Mouse (Mus musculus) forebrain, embryonic 16.5 days (tissue): ENCODE data around the gene Lrrc17. TPM values are rescaled to one million over a fixed set of nuclear protein-coding genes. Genes with fewer than 3 reads are reported as not detected.
"Not testable (repeated sequence)": the region's sequence is repeated elsewhere in the genome, so short reads cannot be mapped to it uniquely, and the experiment has no call there.

Experiments
- ATAC-seq: fragments of 200-750 bp; cut with Nextera tagmentation; 2 replicates; pipeline ENCODE4 v1.8.0; 2017; ENCODE audit warnings: mild to moderate bottlenecking, moderate library complexity
- H3K27ac ChIP-seq: fragments of 300-500 bp; sonication (generic); 2 replicates; pipeline ENCODE4 v1.5.1; 2014; ENCODE audit warnings: low read length, control low read depth
- H3K27me3 ChIP-seq: fragments of 300-500 bp; sonication (generic); replicated peaks from 2 replicates; pipeline ENCODE4 v1.6.1; 2014; ENCODE audit warnings: low read length; ENCODE audit not compliant: control insufficient read depth, insufficient read depth
- H3K36me3 ChIP-seq: fragments of 300-500 bp; sonication (generic); 2 replicates; pipeline ENCODE4 v1.6.1; 2014; ENCODE audit not compliant: control insufficient read depth, insufficient read depth
- H3K4me1 ChIP-seq: fragments of 300-500 bp; sonication (generic); replicated peaks from 2 replicates; pipeline ENCODE4 v1.6.1; 2014; ENCODE audit warnings: low read length; ENCODE audit not compliant: control insufficient read depth, insufficient read depth
- H3K4me2 ChIP-seq: fragments of 300-500 bp; sonication (generic); 2 replicates; pipeline ENCODE4 v1.6.1; 2014; ENCODE audit warnings: mild to moderate bottlenecking, low read length, control low read depth
- H3K4me3 ChIP-seq: fragments of 300-500 bp; sonication (generic); replicated peaks from 2 replicates; pipeline ENCODE4 v1.5.1; 2014; ENCODE audit warnings: mild to moderate bottlenecking, low read length, control low read depth
- H3K9ac ChIP-seq: fragments of 300-500 bp; sonication (generic); replicated peaks from 2 replicates; pipeline ENCODE4 v1.6.1; 2014; ENCODE audit warnings: low read depth, low read length, control low read depth
- H3K9me3 ChIP-seq: fragments of 300-500 bp; sonication (generic); 2 replicates; pipeline ENCODE4 v1.6.1; 2016; ENCODE audit warnings: low read length; ENCODE audit not compliant: control insufficient read depth
- WGBS: fragments of 180-500 bp; shearing (Covaris S2); extraction: QIAGEN DNeasy Blood & Tissue Kit; methylation state at CpG from one replicate; pipeline ENCODE4 v1.1.7; 2014; 5-methylcytosine and 5-hydroxymethylcytosine counted together
- polyA plus RNA-seq: library from polyadenylated mRNA; unstranded; fragments of >200 nt; fragmentation: Nextera tagmentation; extraction: Ambion mirVana; gene quantifications from 2 replicates; pipeline ENCODE4 v1.2.1, GENCODE M21; 2015

Lrrc17 gene
- polyA plus RNA-seq, 1 experiment from 2014 or later = 3.3 TPM

- H3K27ac ChIP-seq = no peak overlapping the region
- no peaks in the 10 kb centered on the region for H3K4me1 ChIP-seq
- no peak overlapping the region for H3K4me3 ChIP-seq
- 86% methylated on average over 3 of the region's 3 CpGs for WGBS
- no peak overlapping the region for H3K4me2 ChIP-seq
- no peak overlapping the region for H3K9ac ChIP-seq
- no peaks in the 10 kb centered on the region for H3K27me3 ChIP-seq
- H3K36me3 ChIP-seq = no peaks in the 10 kb centered on the region
- ATAC-seq = no peak
- H3K9me3 ChIP-seq = no peaks in the 10 kb centered on the region
Observed at GRCm38 (mm10) chr5:21578136-21578535, 34.8 kb downstream of the Lrrc17 start.

- Histone ChIP-seq H3K9me3 (no peaks in the 10 kb centered on the region), H3K36me3 (no peaks in the 10 kb centered on the region), H3K4me1 (no peaks in the 10 kb centered on the region), H3K4me2 (no peak overlapping the region), H3K4me3 (no peak overlapping the region), H3K27me3 (no peaks in the 10 kb centered on the region), H3K9ac (no peak overlapping the region), H3K27ac (no peak overlapping the region)
- 54% methylated on average over 6 of the region's 6 CpGs for WGBS
- ATAC-seq = 0 out of 2 replicates have a peak, but pooled peaks have one; percentile 31
Observed at GRCm38 (mm10) chr5:21586763-21587162, 43.4 kb downstream of the Lrrc17 start.

GRCm38 (mm10) chr5:21587683-21588082, 44.3 kb downstream of the Lrrc17 start:
- Histone ChIP-seq H3K36me3 (no peaks in the 10 kb centered on the region), H3K27ac (no peak overlapping the region), H3K4me3 (no peak overlapping the region), H3K9me3 (no peaks in the 10 kb centered on the region), H3K27me3 (no peaks in the 10 kb centered on the region), H3K9ac (no peak overlapping the region), H3K4me2 (no peak overlapping the region), H3K4me1 (no peaks in the 10 kb centered on the region)
- no peak for ATAC-seq
- WGBS = 80% methylated on average over 7 of the region's 7 CpGs

- Histone ChIP-seq H3K4me3 (no peak overlapping the region), H3K27me3 (no peaks in the 10 kb centered on the region), H3K9ac (no peak overlapping the region), H3K27ac (no peak overlapping the region), H3K9me3 (no peaks in the 10 kb centered on the region), H3K36me3 (no peaks in the 10 kb centered on the region), H3K4me1 (no peaks in the 10 kb centered on the region), H3K4me2 (no peak overlapping the region)
- 93% methylated on average over 13 of the region's 13 CpGs for WGBS
- no peak for ATAC-seq
Observed at GRCm38 (mm10) chr5:21588220-21588619, 44.9 kb downstream of the Lrrc17 start.

- Histone ChIP-seq H3K4me1 (no peaks in the 10 kb centered on the region), H3K9me3 (no peaks in the 10 kb centered on the region), H3K27me3 (no peaks in the 10 kb centered on the region), H3K4me3 (no peak overlapping the region), H3K9ac (no peak overlapping the region), H3K27ac (no peak overlapping the region), H3K4me2 (no peak overlapping the region), H3K36me3 (no peaks in the 10 kb centered on the region)
- 93% methylated on average over 2 of the region's 2 CpGs for WGBS
- ATAC-seq = no peak
Observed at GRCm38 (mm10) chr5:21592106-21592505, 48.7 kb downstream of the Lrrc17 start.

- no peak for ATAC-seq
- WGBS = 80% methylated on average over 9 of the region's 9 CpGs
- H3K36me3 ChIP-seq = no peaks in the 10 kb centered on the region
Observed at GRCm38 (mm10) chr5:21593201-21593709, 49.9 kb downstream of the Lrrc17 start.

GRCm38 (mm10) chr5:21599536-21599935, 56.2 kb downstream of the Lrrc17 start:
- not testable (repeated sequence) for H3K36me3 ChIP-seq, H3K4me3 ChIP-seq, H3K4me1 ChIP-seq, H3K27me3 ChIP-seq, H3K27ac ChIP-seq, H3K9me3 ChIP-seq, ATAC-seq, H3K9ac ChIP-seq, H3K4me2 ChIP-seq
- 87% methylated on average over 2 of the region's 2 CpGs for WGBS

More at GRCm38 (mm10) chr5:21593201-21593709, 49.9 kb downstream of the Lrrc17 start:
- Histone ChIP-seq H3K9me3 (no peaks in the 10 kb centered on the region), H3K4me3 (no peak overlapping the region), H3K9ac (no peak overlapping the region), H3K4me1 (no peaks in the 10 kb centered on the region), H3K4me2 (no peak overlapping the region), H3K27ac (no peak overlapping the region), H3K27me3 (no peaks in the 10 kb centered on the region)

- Histone ChIP-seq H3K27ac (no peak overlapping the region), H3K9ac (no peak overlapping the region), H3K27me3 (no peaks in the 10 kb centered on the region), H3K4me1 (no peaks in the 10 kb centered on the region), H3K4me3 (no peak overlapping the region), H3K9me3 (no peaks in the 10 kb centered on the region), H3K4me2 (no peak overlapping the region), H3K36me3 (no peaks in the 10 kb centered on the region)
- 95% methylated on average over 4 of the region's 4 CpGs for WGBS
- ATAC-seq = no peak
Observed at GRCm38 (mm10) chr5:21599961-21600360, 56.6 kb downstream of the Lrrc17 start.

GRCm38 (mm10) chr5:21605936-21606335, 62.6 kb downstream of the Lrrc17 start:
- no peak overlapping the region for H3K27ac ChIP-seq
- WGBS = 73% methylated on average over 6 of the region's 6 CpGs

More at GRCm38 (mm10) chr5:21605936-21606335, 62.6 kb downstream of the Lrrc17 start:
- no peak overlapping the region for H3K4me2 ChIP-seq
- H3K9me3 ChIP-seq = no peaks in the 10 kb centered on the region
- H3K4me3 ChIP-seq = no peak overlapping the region
- no peak overlapping the region for H3K9ac ChIP-seq
- no peak for ATAC-seq
- peaks cover 6% of the 10 kb centered on the region for H3K4me1 ChIP-seq
- H3K27me3 ChIP-seq = no peaks in the 10 kb centered on the region
- H3K36me3 ChIP-seq = no peaks in the 10 kb centered on the region
